Mouse (Mus musculus): ENCODE results near the gene Fam83e. TPM values are rescaled to one million over a fixed set of nuclear protein-coding genes. Genes with fewer than 3 reads are reported as not detected.

The Fam83e gene
- polyA plus RNA-seq, 1 experiment from 2014 or later: 1.2 TPM

GRCm38 (mm10) chr7:45705443-45705864 lies 15.6 kb upstream of the Fam83e start:
- peaks cover 38% of the 10 kb centered on the region for H3K4me1 ChIP-seq (ENCODE audit: control insufficient read depth, insufficient read depth, low read length)
- H3K27ac ChIP-seq (ENCODE audit: low read depth, low read length): peak overlapping the region; percentile 79
- peak overlapping the region; percentile 64 for H3K4me3 ChIP-seq (ENCODE audit: low read length)
- peak; percentile 0 for ATAC-seq (ENCODE audit: low FRiP score, low TSS enrichment)
- H3K9me3 ChIP-seq (ENCODE audit: control insufficient read depth, low read length): no peaks in the 10 kb centered on the region
- peak overlapping the region; percentile 93 for H3K4me2 ChIP-seq (replicated peaks; ENCODE audit: low read depth, low read length)
- H3K36me3 ChIP-seq (ENCODE audit: control insufficient read depth, insufficient read depth, low read length): peaks cover 6% of the 10 kb centered on the region; the same call in 1 of the 2 replicates
- H3K27me3 ChIP-seq (ENCODE audit: control insufficient read depth, insufficient read depth, low read length): no peaks in the 10 kb centered on the region; the same call in 1 of the 2 replicates
- WGBS: under 1% methylated on average over 21 of the region's 21 CpGs
- H3K9ac ChIP-seq (ENCODE audit: low read depth, low read length): peak overlapping the region; percentile 84

DNA sequence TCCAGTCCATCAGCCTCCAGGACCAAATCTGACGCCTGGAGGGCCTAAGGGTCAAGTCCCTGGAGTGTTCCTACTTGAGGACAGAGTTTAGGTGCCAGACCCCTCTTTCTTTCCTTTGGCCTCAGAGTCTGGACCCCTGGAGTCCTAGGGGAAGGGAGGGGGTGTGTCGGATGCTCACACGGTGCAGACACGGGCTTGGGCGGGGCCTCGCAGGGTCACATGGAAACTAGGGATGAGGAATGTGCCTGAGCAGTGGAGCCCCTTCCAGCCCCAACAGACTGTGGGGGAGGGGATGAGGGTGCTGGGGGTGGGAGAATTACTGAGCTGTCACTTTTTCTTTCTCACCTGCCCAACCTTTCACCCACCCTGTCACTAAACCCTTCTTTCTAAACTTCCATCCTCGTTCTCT lies 15.1 kb upstream of the Fam83e start:
- peak overlapping the region; percentile 84; the same call in 1 of the 2 replicates for H3K9ac ChIP-seq (ENCODE audit: low read depth, low read length)
- no peaks in the 10 kb centered on the region for H3K27me3 ChIP-seq (ENCODE audit: control insufficient read depth, insufficient read depth, low read length)
- peaks cover 10% of the 10 kb centered on the region; the same call in 1 of the 2 replicates for H3K36me3 ChIP-seq (ENCODE audit: control insufficient read depth, insufficient read depth, low read length)
- 0% methylated on average over 7 of the region's 7 CpGs for WGBS
- ATAC-seq (ENCODE audit: low FRiP score, low TSS enrichment): peak; percentile 29; the same call in 1 of the 2 replicates
- H3K27ac ChIP-seq (ENCODE audit: low read depth, low read length): peak overlapping the region; percentile 90; the same call in 1 of the 2 replicates
- no peaks in the 10 kb centered on the region for H3K9me3 ChIP-seq (ENCODE audit: control insufficient read depth, low read length)
- H3K4me1 ChIP-seq (ENCODE audit: control insufficient read depth, insufficient read depth, low read length): peaks cover 35% of the 10 kb centered on the region
- peak overlapping the region; percentile 93 for H3K4me2 ChIP-seq (replicated peaks; ENCODE audit: low read depth, low read length)
- H3K4me3 ChIP-seq (ENCODE audit: low read length): peak overlapping the region; percentile 64

DNA sequence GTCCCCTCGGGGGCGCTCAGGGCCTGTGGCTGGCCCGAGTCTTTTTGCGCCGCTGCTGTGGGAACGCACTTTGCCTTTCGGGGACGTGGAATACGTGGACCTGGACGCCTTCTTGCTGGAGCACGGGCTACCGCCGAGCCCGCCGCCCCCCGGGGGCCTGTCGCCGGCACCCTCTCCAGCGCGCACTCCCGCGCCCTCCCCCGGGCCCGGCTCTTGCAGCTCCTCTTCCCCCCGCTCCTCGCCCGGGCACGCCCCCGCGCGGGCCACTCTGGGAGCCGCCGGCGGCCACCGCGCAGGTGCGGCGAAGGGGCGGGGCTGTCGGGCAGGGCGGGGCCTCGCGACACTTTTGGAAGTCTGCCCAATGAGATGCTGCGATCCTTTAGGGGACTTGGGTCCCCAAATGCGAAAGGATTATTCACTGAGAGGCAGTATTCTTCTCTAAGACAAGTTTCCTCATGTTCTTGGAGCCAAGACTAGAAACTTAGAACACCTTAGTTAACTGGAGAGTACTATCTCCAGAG lies 14.2 kb upstream of the Fam83e start:
- H3K4me1 ChIP-seq (ENCODE audit: control insufficient read depth, insufficient read depth, low read length): peaks cover 30% of the 10 kb centered on the region
- H3K4me2 ChIP-seq (replicated peaks; ENCODE audit: low read depth, low read length): peak overlapping the region; percentile 93
- H3K36me3 ChIP-seq (ENCODE audit: control insufficient read depth, insufficient read depth, low read length): peaks cover 19% of the 10 kb centered on the region
- no peak for ATAC-seq (ENCODE audit: low FRiP score, low TSS enrichment)
- peak overlapping the region; percentile 84 for H3K9ac ChIP-seq (ENCODE audit: low read depth, low read length)
- peak overlapping the region; percentile 64 for H3K4me3 ChIP-seq (ENCODE audit: low read length)
- H3K27ac ChIP-seq (ENCODE audit: low read depth, low read length): peak overlapping the region; percentile 90
- no peaks in the 10 kb centered on the region for H3K27me3 ChIP-seq (ENCODE audit: control insufficient read depth, insufficient read depth, low read length)
- WGBS: 1% methylated on average over 41 of the region's 45 CpGs
- H3K9me3 ChIP-seq (ENCODE audit: control insufficient read depth, low read length): no peaks in the 10 kb centered on the region

DNA sequence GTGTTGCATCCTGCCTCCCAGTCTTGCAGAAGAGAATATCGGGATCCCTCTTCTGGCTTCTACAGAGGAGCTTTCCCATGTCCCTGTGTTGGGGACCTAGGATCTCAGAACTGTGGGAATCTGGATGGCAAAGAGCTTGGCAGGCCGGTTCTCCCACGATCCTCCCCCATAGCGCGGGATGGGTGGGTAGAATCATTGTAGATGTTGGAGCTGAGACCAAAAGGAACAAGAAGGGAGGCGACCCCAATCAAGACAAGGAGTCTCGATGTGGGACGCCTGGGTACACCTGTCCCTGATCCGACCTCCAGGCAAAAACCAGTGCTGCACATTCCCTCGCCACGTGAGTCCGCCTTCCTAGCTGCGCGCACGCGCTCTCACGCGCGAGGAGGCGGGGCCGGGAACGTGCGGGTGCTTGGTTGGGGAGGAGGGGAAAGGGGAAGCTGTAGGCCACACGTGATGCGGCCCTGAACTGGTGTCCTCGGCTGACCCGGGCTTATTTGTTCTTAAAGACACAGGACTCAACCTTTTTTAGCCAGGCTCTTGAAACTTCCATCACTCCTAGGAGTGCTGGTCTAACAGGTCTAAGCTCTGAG lies 13.5 kb upstream of the Fam83e start:
- Histone ChIP-seq H3K4me2 (replicated peaks; ENCODE audit: low read depth, low read length) (peak overlapping the region; percentile 93), H3K27me3 (ENCODE audit: control insufficient read depth, insufficient read depth, low read length) (no peaks in the 10 kb centered on the region), H3K9ac (ENCODE audit: low read depth, low read length) (peak overlapping the region; percentile 84), H3K9me3 (ENCODE audit: control insufficient read depth, low read length) (no peaks in the 10 kb centered on the region), H3K27ac (ENCODE audit: low read depth, low read length) (peak overlapping the region; percentile 90), H3K4me3 (ENCODE audit: low read length) (peak overlapping the region; percentile 64), H3K4me1 (ENCODE audit: control insufficient read depth, insufficient read depth, low read length) (peaks cover 30% of the 10 kb centered on the region), H3K36me3 (ENCODE audit: control insufficient read depth, insufficient read depth, low read length) (peaks cover 26% of the 10 kb centered on the region)
- WGBS: 0% methylated on average over 27 of the region's 27 CpGs
- ATAC-seq (ENCODE audit: low FRiP score, low TSS enrichment): peak; percentile 1; the same call in 1 of the 2 replicates

GRCm38 (mm10) chr7:45708221-45708761 lies 12.7 kb upstream of the Fam83e start:
- Histone ChIP-seq H3K4me1 (ENCODE audit: control insufficient read depth, insufficient read depth, low read length) (peaks cover 30% of the 10 kb centered on the region), H3K27me3 (ENCODE audit: control insufficient read depth, insufficient read depth, low read length) (no peaks in the 10 kb centered on the region), H3K4me2 (replicated peaks; ENCODE audit: low read depth, low read length) (peak overlapping the region; percentile 93), H3K27ac (ENCODE audit: low read depth, low read length) (0 out of 2 replicates have a peak overlapping the region, but pooled peaks have one; percentile 90), H3K36me3 (ENCODE audit: control insufficient read depth, insufficient read depth, low read length) (peaks cover 34% of the 10 kb centered on the region), H3K9ac (ENCODE audit: low read depth, low read length) (peak overlapping the region; percentile 84; the same call in 1 of the 2 replicates), H3K4me3 (ENCODE audit: low read length) (peak overlapping the region; percentile 64; the same call in 1 of the 2 replicates), H3K9me3 (ENCODE audit: control insufficient read depth, low read length) (no peaks in the 10 kb centered on the region)
- 21% methylated on average over 13 of the region's 13 CpGs for WGBS
- ATAC-seq (ENCODE audit: low FRiP score, low TSS enrichment): no peak

- no peak overlapping the region; the same call in 1 of the 2 replicates for H3K9ac ChIP-seq (ENCODE audit: low read depth, low read length)
- WGBS: 54% methylated on average over 6 of the region's 6 CpGs
Measured at GRCm38 (mm10) chr7:45709036-45709435, 12.0 kb upstream of the Fam83e start.

GRCm38 (mm10) chr7:45709677-45710355 lies 11.2 kb upstream of the Fam83e start:
- no peak for ATAC-seq (ENCODE audit: low FRiP score, low TSS enrichment)
- Histone ChIP-seq H3K36me3 (ENCODE audit: control insufficient read depth, insufficient read depth, low read length) (peaks cover 37% of the 10 kb centered on the region), H3K9ac (ENCODE audit: low read depth, low read length) (no peak overlapping the region), H3K4me2 (replicated peaks; ENCODE audit: low read depth, low read length) (no peak overlapping the region), H3K4me3 (ENCODE audit: low read length) (no peak overlapping the region), H3K4me1 (ENCODE audit: control insufficient read depth, insufficient read depth, low read length) (peaks cover 32% of the 10 kb centered on the region), H3K9me3 (ENCODE audit: control insufficient read depth, low read length) (no peaks in the 10 kb centered on the region), H3K27me3 (ENCODE audit: control insufficient read depth, insufficient read depth, low read length) (no peaks in the 10 kb centered on the region), H3K27ac (ENCODE audit: low read depth, low read length) (no peak overlapping the region)
- WGBS: 85% methylated on average over 14 of the region's 14 CpGs

More at GRCm38 (mm10) chr7:45709036-45709435, 12.0 kb upstream of the Fam83e start:
- peaks cover 37% of the 10 kb centered on the region for H3K36me3 ChIP-seq (ENCODE audit: control insufficient read depth, insufficient read depth, low read length)
- H3K4me1 ChIP-seq (ENCODE audit: control insufficient read depth, insufficient read depth, low read length): peaks cover 26% of the 10 kb centered on the region
- H3K4me2 ChIP-seq (replicated peaks; ENCODE audit: low read depth, low read length): no peak overlapping the region
- H3K9me3 ChIP-seq (ENCODE audit: control insufficient read depth, low read length): no peaks in the 10 kb centered on the region
- H3K27ac ChIP-seq (ENCODE audit: low read depth, low read length): no peak overlapping the region
- no peaks in the 10 kb centered on the region for H3K27me3 ChIP-seq (ENCODE audit: control insufficient read depth, insufficient read depth, low read length)
- ATAC-seq (ENCODE audit: low FRiP score, low TSS enrichment): no peak
- H3K4me3 ChIP-seq (ENCODE audit: low read length): no peak overlapping the region

GRCm38 (mm10) chr7:45710477-45711191 lies 10.4 kb upstream of the Fam83e start:
- no peaks in the 10 kb centered on the region for H3K9me3 ChIP-seq (ENCODE audit: control insufficient read depth, low read length)
- H3K4me2 ChIP-seq (replicated peaks; ENCODE audit: low read depth, low read length): no peak overlapping the region
- 92% methylated on average over 20 of the region's 20 CpGs for WGBS
- no peaks in the 10 kb centered on the region for H3K27me3 ChIP-seq (ENCODE audit: control insufficient read depth, insufficient read depth, low read length)
- peaks cover 31% of the 10 kb centered on the region for H3K4me1 ChIP-seq (ENCODE audit: control insufficient read depth, insufficient read depth, low read length)
- H3K4me3 ChIP-seq (ENCODE audit: low read length): no peak overlapping the region
- H3K36me3 ChIP-seq (ENCODE audit: control insufficient read depth, insufficient read depth, low read length): peaks cover 37% of the 10 kb centered on the region
- no peak overlapping the region for H3K9ac ChIP-seq (ENCODE audit: low read depth, low read length)
- H3K27ac ChIP-seq (ENCODE audit: low read depth, low read length): no peak overlapping the region
- ATAC-seq (ENCODE audit: low FRiP score, low TSS enrichment): no peak

Measured in kidney, embryonic 14.5 days (tissue).